Mouse (Mus musculus) hindbrain, embryonic 11.5 days (tissue): ENCODE results near the gene Ly6g5b. TPM values are rescaled to one million over a fixed set of nuclear protein-coding genes. Genes with fewer than 3 reads are reported as not detected.

Source experiments
- ATAC-seq: fragments of 200-750 bp; cut with Nextera tagmentation; 2 replicates; pipeline ENCODE4 v1.8.0; 2017; ENCODE audit warnings: mild to moderate bottlenecking, moderate TSS enrichment, moderate library complexity; ENCODE audit not compliant: low FRiP score
- DNase-seq: peaks from one replicate; pipeline ENCODE4 v3.0.0-alpha.2; 2015; ENCODE audit warnings: low spot score
- H3K27ac ChIP-seq: fragments of 300-500 bp; sonication (generic); 2 replicates; pipeline ENCODE4 v1.5.1; 2014; ENCODE audit warnings: mild to moderate bottlenecking, low read depth, low read length
- H3K27me3 ChIP-seq: fragments of 300-500 bp; sonication (generic); 2 replicates; pipeline ENCODE4 v1.6.1; 2014; ENCODE audit warnings: mild to moderate bottlenecking, low read length, moderate library complexity, mixed read lengths; ENCODE audit not compliant: control insufficient read depth, insufficient read depth
- H3K36me3 ChIP-seq: fragments of 300-500 bp; sonication (generic); 2 replicates; pipeline ENCODE4 v1.6.1; 2014; ENCODE audit warnings: mild to moderate bottlenecking, low read length, moderate library complexity, mixed read lengths; ENCODE audit not compliant: control insufficient read depth, insufficient read depth
- H3K4me1 ChIP-seq: fragments of 300-500 bp; sonication (generic); replicated peaks from 2 replicates; pipeline ENCODE4 v1.6.1; 2014; ENCODE audit warnings: low read length, mixed read lengths; ENCODE audit not compliant: control insufficient read depth, insufficient read depth
- H3K4me2 ChIP-seq: fragments of 300-500 bp; sonication (generic); replicated peaks from 2 replicates; pipeline ENCODE4 v1.6.1; 2014; ENCODE audit warnings: mild to moderate bottlenecking, low read depth, low read length
- H3K4me3 ChIP-seq: fragments of 300-500 bp; sonication (generic); 2 replicates; pipeline ENCODE4 v1.5.1; 2014; ENCODE audit warnings: low read depth, low read length
- H3K9ac ChIP-seq: fragments of 300-500 bp; sonication (generic); 2 replicates; pipeline ENCODE4 v1.6.1; 2014; ENCODE audit warnings: low read depth, low read length
- H3K9me3 ChIP-seq: fragments of 300-500 bp; sonication (generic); 2 replicates; pipeline ENCODE4 v1.6.1; 2016; ENCODE audit warnings: low read length; ENCODE audit not compliant: control insufficient read depth
- WGBS: fragments of 180-500 bp; shearing (Covaris S2); extraction: QIAGEN DNeasy Blood & Tissue Kit; methylation state at CpG from one replicate; pipeline ENCODE4 v1.1.7; 2014; 5-methylcytosine and 5-hydroxymethylcytosine counted together
- polyA plus RNA-seq: library from polyadenylated mRNA; unstranded; fragments of >200 nt; fragmentation: Nextera tagmentation; extraction: Ambion mirVana; gene quantifications from 2 replicates; pipeline ENCODE4 v1.2.1, GENCODE M21; 2014

Ly6g5b gene
- polyA plus RNA-seq, 1 experiment from 2014 or later, result 0.96 TPM

GRCm38 (mm10) chr17:35082841-35083576 is 32.2 kb downstream of the Ly6g5b start:
- Histone ChIP-seq H3K9me3 (no peaks in the 10 kb centered on the region), H3K9ac (no peak overlapping the region), H3K27ac (no peak overlapping the region), H3K4me1 (0 out of 2 replicates have a peak, but pooled peaks cover 2% of the 10 kb centered on the region), H3K27me3 (no peaks in the 10 kb centered on the region), H3K4me2 (no peak overlapping the region), H3K36me3 (no peaks in the 10 kb centered on the region), H3K4me3 (no peak overlapping the region)
- WGBS, result 86% methylated on average over 16 of the region's 16 CpGs
- no peak for ATAC-seq
- DNase-seq, result no peak

GRCm38 (mm10) chr17:35080710-35081109 is 34.5 kb downstream of the Ly6g5b start:
- Histone ChIP-seq H3K27me3 (no peaks in the 10 kb centered on the region), H3K4me3 (no peak overlapping the region), H3K4me2 (no peak overlapping the region), H3K36me3 (no peaks in the 10 kb centered on the region), H3K4me1 (0 out of 2 replicates have a peak, but pooled peaks cover 7% of the 10 kb centered on the region), H3K9me3 (no peaks in the 10 kb centered on the region), H3K9ac (no peak overlapping the region), H3K27ac (no peak overlapping the region)
- ATAC-seq (no peak), DNase-seq (no peak)
- 62% methylated on average over 4 of the region's 4 CpGs for WGBS

- Histone ChIP-seq H3K4me2 (no peak overlapping the region), H3K36me3 (no peaks in the 10 kb centered on the region), H3K27ac (no peak overlapping the region), H3K9ac (0 out of 2 replicates have a peak overlapping the region, but pooled peaks have one; percentile 21), H3K9me3 (no peaks in the 10 kb centered on the region), H3K4me3 (no peak overlapping the region), H3K4me1 (0 out of 2 replicates have a peak, but pooled peaks cover 7% of the 10 kb centered on the region), H3K27me3 (no peaks in the 10 kb centered on the region)
- no peak for DNase-seq
- WGBS, result 71% methylated on average over 6 of the region's 6 CpGs
- no peak for ATAC-seq
Observed at GRCm38 (mm10) chr17:35080248-35080647, 35.0 kb downstream of the Ly6g5b start.

GRCm38 (mm10) chr17:35079778-35080177 is 35.5 kb downstream of the Ly6g5b start:
- ATAC-seq, result no peak
- WGBS, result 74% methylated on average over 9 of the region's 9 CpGs
- Histone ChIP-seq H3K36me3 (no peaks in the 10 kb centered on the region), H3K27me3 (no peaks in the 10 kb centered on the region), H3K4me2 (no peak overlapping the region), H3K4me3 (no peak overlapping the region), H3K27ac (no peak overlapping the region), H3K4me1 (0 out of 2 replicates have a peak, but pooled peaks cover 7% of the 10 kb centered on the region), H3K9me3 (no peaks in the 10 kb centered on the region), H3K9ac (0 out of 2 replicates have a peak overlapping the region, but pooled peaks have one; percentile 21)
- DNase-seq, result no peak

GRCm38 (mm10) chr17:35077786-35078233 is 37.4 kb downstream of the Ly6g5b start, which contains the start of gene Ly6g6d:
Gene Ly6g6d, minus strand, starts transcription at chr17:35078065.
- ATAC-seq (peak; percentile 33; the same call in 1 of the 2 replicates), DNase-seq (peak; percentile 53)
- H3K9me3 ChIP-seq, result no peaks in the 10 kb centered on the region
- peak within 1 kb of the TSS; percentile 26 for H3K4me2 ChIP-seq
- H3K4me1 ChIP-seq, result 0 out of 2 replicates have a peak, but pooled peaks cover 7% of the 10 kb centered on the region
- H3K27me3 ChIP-seq, result no peaks in the 10 kb centered on the region
- no peak within 1 kb of the TSS; the same call in 1 of the 2 replicates for H3K4me3 ChIP-seq
- no peak within 1 kb of the TSS for H3K27ac ChIP-seq
- H3K9ac ChIP-seq, result peak within 1 kb of the TSS; percentile 25
- WGBS, result 9% methylated on average over 14 of the region's 14 CpGs
- H3K36me3 ChIP-seq, result no peaks in the 10 kb centered on the region

- 37% methylated on average over 2 of the region's 2 CpGs for WGBS
- ATAC-seq, result no peak
Observed at GRCm38 (mm10) chr17:35077285-35077684, 37.9 kb downstream of the Ly6g5b start.

GRCm38 (mm10) chr17:35076507-35077176 is 38.6 kb downstream of the Ly6g5b start, which contains the start of gene Ly6g6e:
Gene Ly6g6e, plus strand, starts transcription at chr17:35076902.
- Histone ChIP-seq H3K27ac (no peak within 1 kb of the TSS), H3K4me1 (0 out of 2 replicates have a peak, but pooled peaks cover 7% of the 10 kb centered on the region), H3K4me3 (no peak within 1 kb of the TSS; the same call in 1 of the 2 replicates), H3K27me3 (no peaks in the 10 kb centered on the region), H3K36me3 (no peaks in the 10 kb centered on the region), H3K9me3 (no peaks in the 10 kb centered on the region), H3K4me2 (peak within 1 kb of the TSS; percentile 26), H3K9ac (peak within 1 kb of the TSS; percentile 25)
- no peak for DNase-seq
- 30% methylated on average over 10 of the region's 10 CpGs for WGBS
- ATAC-seq, result no peak

More at GRCm38 (mm10) chr17:35077285-35077684, 37.9 kb downstream of the Ly6g5b start:
- peak overlapping the region; percentile 25 for H3K9ac ChIP-seq
- H3K4me3 ChIP-seq, result no peak overlapping the region; the same call in 1 of the 2 replicates
- H3K36me3 ChIP-seq, result no peaks in the 10 kb centered on the region
- no peaks in the 10 kb centered on the region for H3K27me3 ChIP-seq
- peak; percentile 22 for DNase-seq
- H3K4me2 ChIP-seq, result peak overlapping the region; percentile 26
- no peak overlapping the region for H3K27ac ChIP-seq
- 0 out of 2 replicates have a peak, but pooled peaks cover 7% of the 10 kb centered on the region for H3K4me1 ChIP-seq
- H3K9me3 ChIP-seq, result no peaks in the 10 kb centered on the region

- Histone ChIP-seq H3K9me3 (no peaks in the 10 kb centered on the region), H3K36me3 (no peaks in the 10 kb centered on the region), H3K4me3 (no peak overlapping the region), H3K4me1 (0 out of 2 replicates have a peak, but pooled peaks cover 7% of the 10 kb centered on the region), H3K27ac (no peak overlapping the region), H3K4me2 (no peak overlapping the region), H3K9ac (no peak overlapping the region), H3K27me3 (no peaks in the 10 kb centered on the region)
- WGBS, result 61% methylated on average over 17 of the region's 17 CpGs
- DNase-seq, result no peak
- ATAC-seq, result no peak
Observed at GRCm38 (mm10) chr17:35074097-35074496, 41.1 kb downstream of the Ly6g5b start.
